Mouse (Mus musculus) kidney, adult 2 months (tissue): ENCODE measurements around the gene Lca5. TPM values are rescaled to one million over a fixed set of nuclear protein-coding genes. Genes with fewer than 3 reads are reported as not detected.
A peak's percentile ranks its signal among the peaks of the same experiment; 100 is the strongest.

Source experiments
- DNase-seq: peaks from one replicate; pipeline ENCODE4 v3.0.0; 2021
- H3K27ac ChIP-seq: fragments of 200-500 bp; 2 replicates; pipeline ENCODE4 v1.5.1; 2012; ENCODE audit warnings: low read depth, low read length, control low read depth, inconsistent platforms; ENCODE audit not compliant: insufficient read depth
- H3K27me3 ChIP-seq: fragments of 200-500 bp; replicated peaks from 2 replicates; pipeline ENCODE4 v1.6.1; 2012; ENCODE audit warnings: mild to moderate bottlenecking, moderate library complexity, low read length, inconsistent platforms; ENCODE audit not compliant: control insufficient read depth, insufficient read depth
- H3K36me3 ChIP-seq: fragments of 200-500 bp; 2 replicates; pipeline ENCODE4 v1.6.1; 2012; ENCODE audit warnings: mild to moderate bottlenecking, moderate library complexity, low read length, inconsistent platforms; ENCODE audit not compliant: control insufficient read depth, insufficient read depth
- H3K4me1 ChIP-seq: fragments of 200-500 bp; 2 replicates; pipeline ENCODE4 v1.6.1; 2011; ENCODE audit warnings: low read length; ENCODE audit not compliant: control insufficient read depth, insufficient read depth
- H3K4me3 ChIP-seq: fragments of 200-500 bp; 2 replicates; pipeline ENCODE4 v1.5.1; 2011; ENCODE audit warnings: mild to moderate bottlenecking, low read depth, low read length, control low read depth; ENCODE audit not compliant: insufficient read depth
- CTCF ChIP-seq: fragments of 200-500 bp; conservative IDR thresholded peaks from 2 replicates; pipeline ENCODE4 v1.5.1; 2011; ENCODE audit warnings: low read depth, mild to moderate bottlenecking, control low read depth, low read length, moderate library complexity, mixed read lengths; ENCODE audit not compliant: insufficient read depth, insufficient read length
- POLR2A ChIP-seq: fragments of 200-500 bp; IDR thresholded peaks from one replicate; pipeline ENCODE4 v1.6.1; 2011; ENCODE audit warnings: low read depth, low read length, control low read depth
- WGBS: fragments of 180-500 bp; shearing (Covaris S2); methylation state at CpG from one replicate; pipeline ENCODE4 v1.1.7; 2018; 5-methylcytosine and 5-hydroxymethylcytosine counted together
- polyA plus RNA-seq: library from polyadenylated mRNA; depleted of rRNA; stranded (reverse); fragments of >200 nt; gene quantifications from 2 replicates; pipeline ENCODE4 v1.2.3, GENCODE M21; 2012; rRNA removed

The Lca5 gene
- 0.48 and 0.60 TPM in 2 replicates for polyA plus RNA-seq

DNA sequence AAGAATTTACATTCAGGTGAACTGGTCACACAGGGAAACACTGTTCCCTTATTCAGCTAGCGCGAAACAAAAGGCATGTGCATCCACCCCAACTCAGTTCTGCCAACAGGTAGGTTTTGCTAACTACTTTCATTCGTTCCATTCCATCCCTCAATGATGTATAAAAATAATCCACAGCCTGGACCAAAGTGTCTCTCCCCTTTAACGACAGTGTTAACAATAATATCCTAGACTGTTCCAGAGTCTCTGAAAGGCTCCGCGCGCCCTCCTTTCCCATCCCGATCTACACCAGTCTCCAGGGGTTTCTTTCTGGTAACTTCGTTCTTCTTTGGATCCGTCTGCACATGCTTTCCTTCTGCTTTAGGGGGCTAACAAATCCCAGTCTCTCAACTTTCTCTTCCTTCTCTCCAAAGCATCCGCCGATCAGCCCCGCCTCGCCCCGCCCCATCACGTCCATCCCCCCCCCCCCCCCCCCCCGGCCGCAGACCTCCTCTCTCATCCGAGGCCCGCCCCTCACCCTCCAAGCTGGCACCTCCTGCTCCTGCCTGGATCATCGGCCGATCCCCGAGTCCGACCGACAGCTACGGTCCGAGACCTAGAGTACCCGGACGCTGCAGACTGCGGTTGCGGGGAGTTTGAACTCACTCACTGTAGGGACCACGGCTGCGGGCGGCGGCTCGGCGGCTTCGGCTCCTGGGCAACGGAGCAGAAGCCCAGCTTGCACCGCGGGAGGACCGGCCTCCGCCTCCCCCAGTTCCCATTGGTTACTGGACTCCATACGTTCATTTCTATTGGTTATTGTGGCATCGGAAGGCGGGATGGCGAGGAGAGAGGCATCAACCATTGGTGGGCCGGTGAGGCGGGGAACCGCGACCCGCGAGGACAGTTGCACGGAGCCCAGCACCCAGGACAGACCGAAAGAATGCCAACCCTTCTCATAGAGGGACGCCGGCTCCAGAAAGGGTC is at the start of gene Lca5:
Gene Lca5 (minus strand): TSS at position 736 of the 966 bp plus-strand sequence.
- DNase-seq, result peak; percentile 98
- no peaks in the 10 kb centered on the region for H3K36me3 ChIP-seq
- WGBS, result 2% methylated on average over 52 of the region's 57 CpGs
- H3K27me3 ChIP-seq, result no peaks in the 10 kb centered on the region
- TF ChIP-seq POLR2A (peak; percentile 4), CTCF (no peak)
- H3K27ac ChIP-seq, result no peak within 1 kb of the TSS; the same call in 1 of the 2 replicates
- no peaks in the 10 kb centered on the region for H3K4me1 ChIP-seq
- H3K4me3 ChIP-seq, result peak within 1 kb of the TSS; percentile 64

DNA sequence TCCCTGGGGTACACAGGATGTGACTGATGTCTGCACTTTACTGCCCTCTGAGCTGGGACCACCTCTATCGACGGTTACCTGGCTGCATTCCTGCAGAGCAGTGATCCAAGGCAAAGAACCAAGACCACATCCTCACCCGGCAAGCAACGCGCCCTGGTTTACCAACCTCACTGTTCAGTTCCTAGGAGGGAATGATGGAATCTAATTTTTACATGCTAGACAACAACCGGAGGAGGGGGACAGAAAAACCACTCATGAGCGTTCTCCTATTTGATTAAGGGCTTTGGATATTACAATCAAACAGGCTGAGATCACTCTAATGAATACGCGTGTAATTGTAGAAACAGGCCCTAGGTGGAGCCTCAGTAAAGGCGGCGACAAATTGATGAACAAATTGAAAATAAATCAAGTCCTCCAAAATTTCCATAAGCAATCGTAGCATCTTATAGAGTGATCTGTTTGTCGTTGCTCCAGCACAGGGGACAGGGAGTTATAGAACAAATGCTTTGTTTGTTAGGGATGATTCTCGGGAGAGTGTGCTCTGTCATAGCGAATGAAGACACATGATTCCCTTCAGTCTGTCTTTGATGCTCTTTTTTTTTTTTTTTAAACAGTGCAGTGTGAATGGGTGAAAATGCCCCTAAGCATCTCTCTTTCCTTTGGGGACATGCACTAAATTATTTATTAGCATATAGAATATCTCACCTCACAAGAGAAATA is 47.7 kb upstream of the Lca5 start:
- 25% methylated on average over 15 of the region's 15 CpGs for WGBS
- H3K36me3 ChIP-seq, result no peaks in the 10 kb centered on the region
- no peaks in the 10 kb centered on the region for H3K27me3 ChIP-seq
- DNase-seq, result peak; percentile 19
- TF ChIP-seq POLR2A (no peak), CTCF (no peak)
- no peak overlapping the region for H3K4me3 ChIP-seq
- no peak overlapping the region for H3K27ac ChIP-seq
- no peaks in the 10 kb centered on the region for H3K4me1 ChIP-seq

DNA sequence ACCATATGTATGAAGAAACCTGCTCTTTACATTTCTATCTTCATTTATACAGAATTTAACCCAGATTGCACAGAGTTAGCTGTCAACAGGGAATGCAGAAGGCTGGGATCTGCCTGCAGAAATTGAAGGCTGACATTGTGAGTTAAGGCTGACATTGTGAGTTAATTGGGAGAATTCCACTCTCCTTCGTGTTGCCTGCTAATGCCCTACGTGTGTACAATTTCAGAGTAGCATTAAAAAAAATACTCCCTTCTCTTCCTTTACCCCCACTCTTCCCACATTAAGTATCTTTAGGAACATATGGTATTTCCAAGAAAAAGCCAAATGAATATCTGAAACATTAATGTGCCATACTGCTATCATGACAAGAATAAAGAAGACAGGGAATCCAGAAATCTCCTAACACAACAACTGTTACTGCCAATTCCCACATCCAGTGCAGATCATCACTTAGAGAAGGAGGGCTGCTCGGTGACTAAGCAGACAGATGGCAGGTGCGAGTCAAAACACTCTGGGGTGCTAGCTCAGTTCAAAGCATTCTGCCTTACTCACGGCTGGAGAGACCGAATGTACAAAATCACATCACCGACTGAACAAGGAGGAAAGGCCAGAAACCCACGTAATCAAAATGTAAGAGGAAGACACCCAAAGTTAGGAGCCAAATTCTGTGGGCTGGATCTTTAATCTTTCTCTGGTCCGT is 47.0 kb upstream of the Lca5 start:
- 28% methylated on average over 9 of the region's 9 CpGs for WGBS
- no peak overlapping the region for H3K27ac ChIP-seq
- no peaks in the 10 kb centered on the region for H3K36me3 ChIP-seq
- H3K4me1 ChIP-seq, result no peaks in the 10 kb centered on the region
- TF ChIP-seq CTCF (no peak), POLR2A (no peak)
- H3K27me3 ChIP-seq, result no peaks in the 10 kb centered on the region
- DNase-seq, result no peak
- no peak overlapping the region for H3K4me3 ChIP-seq

DNA sequence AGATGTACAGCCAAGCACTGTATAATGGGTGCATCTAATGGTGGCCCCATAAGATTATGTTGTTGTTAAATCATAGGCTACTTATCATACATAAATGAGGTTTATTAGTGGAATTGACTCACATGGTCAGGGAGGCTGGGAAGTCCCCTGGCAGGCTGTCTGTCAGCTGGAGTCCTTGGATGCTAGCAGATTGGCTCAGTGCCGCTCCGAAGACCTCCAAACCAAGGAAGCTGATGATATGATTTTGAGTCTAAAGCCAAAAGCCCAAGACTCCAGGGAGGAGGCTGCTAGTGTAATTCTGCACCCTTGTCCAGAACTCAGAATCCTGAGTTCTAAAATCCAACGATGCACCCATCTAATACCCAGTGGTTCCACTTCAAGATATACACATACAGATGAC is 45.0 kb upstream of the Lca5 start:
- 95% methylated on average over 3 of the region's 3 CpGs for WGBS
- H3K36me3 ChIP-seq, result no peaks in the 10 kb centered on the region
- no peak overlapping the region for H3K27ac ChIP-seq
- H3K27me3 ChIP-seq, result no peaks in the 10 kb centered on the region
- no peak for DNase-seq
- no peak overlapping the region for H3K4me3 ChIP-seq
- no peak for TF ChIP-seq POLR2A
- no peak for TF ChIP-seq CTCF
- H3K4me1 ChIP-seq, result no peaks in the 10 kb centered on the region

DNA sequence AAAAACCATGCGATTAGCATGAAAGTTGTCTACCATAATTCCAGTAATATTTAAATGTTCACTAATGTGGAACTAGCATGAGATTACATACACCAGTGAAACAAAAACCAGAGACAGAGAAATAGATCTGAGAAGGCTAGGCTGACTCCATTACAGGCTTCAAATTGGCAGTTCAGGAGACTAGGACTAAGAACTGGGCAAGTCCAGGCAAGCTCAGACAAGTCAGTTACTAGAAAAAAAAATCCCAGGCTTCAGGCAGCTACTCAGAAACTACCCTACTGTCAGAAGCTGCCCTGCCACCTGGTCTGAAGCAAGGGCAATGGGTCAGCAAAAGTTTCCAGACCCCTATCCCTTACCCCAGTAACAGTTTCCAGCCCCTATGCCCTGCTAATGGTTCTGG is 44.4 kb upstream of the Lca5 start:
- WGBS, result 98% methylated on average over 1 of the region's 1 CpGs
- TF ChIP-seq POLR2A (no peak), CTCF (no peak)
- H3K36me3 ChIP-seq, result no peaks in the 10 kb centered on the region
- no peak for DNase-seq
- H3K27ac ChIP-seq, result no peak overlapping the region
- no peak overlapping the region for H3K4me3 ChIP-seq
- no peaks in the 10 kb centered on the region for H3K4me1 ChIP-seq
- H3K27me3 ChIP-seq, result no peaks in the 10 kb centered on the region

DNA sequence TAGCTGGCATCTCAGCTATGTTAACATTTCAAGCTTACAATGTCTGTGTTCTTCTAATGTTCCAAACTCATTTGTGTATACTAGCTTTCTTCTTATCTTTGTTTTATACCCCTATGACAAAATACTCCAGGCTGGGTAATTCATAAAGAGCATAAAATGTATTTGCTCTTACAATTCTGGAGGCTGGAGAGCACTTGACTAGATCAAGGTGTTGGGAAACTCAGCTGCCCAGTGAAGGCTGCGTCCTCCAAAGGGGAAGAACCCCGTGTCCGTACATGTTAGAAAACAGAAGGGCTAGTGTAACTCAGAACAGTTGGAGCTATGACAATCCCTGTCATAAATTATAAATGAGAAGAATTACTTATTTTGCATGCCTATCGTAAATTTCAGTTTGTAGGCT is 42.5 kb upstream of the Lca5 start:
- Histone ChIP-seq H3K27ac (no peak overlapping the region), H3K27me3 (no peaks in the 10 kb centered on the region), H3K4me3 (no peak overlapping the region), H3K4me1 (no peaks in the 10 kb centered on the region), H3K36me3 (no peaks in the 10 kb centered on the region)
- no peak for DNase-seq
- WGBS, result 93% methylated on average over 4 of the region's 4 CpGs
- TF ChIP-seq CTCF, result no peak
- TF ChIP-seq POLR2A, result no peak
